Mouse (Mus musculus) kidney, embryonic 16.5 days (tissue): Measurements from ENCODE around the gene Rhox9. TPM values are rescaled to one million over a fixed set of nuclear protein-coding genes. Genes with fewer than 3 reads are reported as not detected.
"Not testable (repeated sequence)": the region's sequence is repeated elsewhere in the genome, so short reads cannot be mapped to it uniquely, and the experiment has no call there.

Experiments
- ATAC-seq: fragments of 200-750 bp; cut with Nextera tagmentation; 2 replicates; pipeline ENCODE4 v1.8.0; 2017; ENCODE audit warnings: moderate TSS enrichment; ENCODE audit not compliant: low FRiP score, low TSS enrichment
- H3K27ac ChIP-seq: fragments of 300-500 bp; sonication (generic); 2 replicates; pipeline ENCODE4 v1.5.1; 2014; ENCODE audit warnings: low read length
- H3K27me3 ChIP-seq: fragments of 300-500 bp; sonication (generic); 2 replicates; pipeline ENCODE4 v1.6.1; 2014; ENCODE audit warnings: low read length, control low read depth, mixed read lengths; ENCODE audit not compliant: insufficient read depth
- H3K36me3 ChIP-seq: fragments of 300-500 bp; sonication (generic); 2 replicates; pipeline ENCODE4 v1.6.1; 2014; ENCODE audit warnings: low read length, control low read depth, mixed read lengths; ENCODE audit not compliant: insufficient read depth
- H3K4me1 ChIP-seq: fragments of 300-500 bp; sonication (generic); 2 replicates; pipeline ENCODE4 v1.6.1; 2014; ENCODE audit warnings: low read length, control low read depth, mixed read lengths; ENCODE audit not compliant: insufficient read depth
- H3K4me2 ChIP-seq: fragments of 300-500 bp; sonication (generic); replicated peaks from 2 replicates; pipeline ENCODE4 v1.6.1; 2014; ENCODE audit warnings: low read depth, low read length
- H3K4me3 ChIP-seq: fragments of 300-500 bp; sonication (generic); 2 replicates; pipeline ENCODE4 v1.5.1; 2014; ENCODE audit warnings: mild to moderate bottlenecking, low read length
- H3K9ac ChIP-seq: fragments of 300-500 bp; sonication (generic); replicated peaks from 2 replicates; pipeline ENCODE4 v1.6.1; 2014; ENCODE audit warnings: low read length
- H3K9me3 ChIP-seq: fragments of 300-500 bp; sonication (generic); 2 replicates; pipeline ENCODE4 v1.6.1; 2016; ENCODE audit warnings: low read length, control low read depth
- WGBS: fragments of 180-500 bp; shearing (Covaris S2); extraction: QIAGEN DNeasy Blood & Tissue Kit; methylation state at CpG from one replicate; pipeline ENCODE4 v1.1.7; 2014; 5-methylcytosine and 5-hydroxymethylcytosine counted together
- polyA plus RNA-seq: library from polyadenylated mRNA; unstranded; fragments of >200 nt; fragmentation: Nextera tagmentation; extraction: Ambion mirVana; gene quantifications from 2 replicates; pipeline ENCODE4 v1.2.1, GENCODE M21; 2015

Rhox9 gene
- polyA plus RNA-seq = not detected in 2 replicates

DNA sequence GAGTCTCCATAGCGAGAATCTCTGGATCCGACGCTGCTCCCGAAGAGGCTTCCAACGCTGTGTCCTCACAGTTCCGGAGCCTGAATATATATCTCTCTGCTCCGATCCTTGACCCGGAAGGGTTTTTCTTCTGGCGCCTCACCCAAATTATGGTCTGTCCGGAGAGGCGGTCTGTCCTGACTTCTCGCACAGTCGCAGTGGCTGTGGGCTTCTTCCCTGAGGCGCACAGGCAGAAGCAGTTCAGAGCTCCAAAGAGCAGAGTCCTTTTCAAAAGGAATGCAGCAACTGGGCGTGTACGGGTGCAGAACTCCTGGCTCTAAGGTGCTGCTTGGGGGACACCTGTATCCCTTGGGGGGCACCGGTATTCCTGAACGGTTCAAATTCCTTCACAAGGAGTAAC is at the start of gene Rhox9:
Rhox9 (minus strand) TSS at position 101 of the 400 bp plus-strand sequence.
- not testable (repeated sequence) for H3K4me3 ChIP-seq, ATAC-seq, H3K9ac ChIP-seq, H3K9me3 ChIP-seq, H3K36me3 ChIP-seq, H3K4me2 ChIP-seq, H3K27ac ChIP-seq, H3K4me1 ChIP-seq, H3K27me3 ChIP-seq
- 96% methylated on average over 9 of the region's 18 CpGs for WGBS

DNA sequence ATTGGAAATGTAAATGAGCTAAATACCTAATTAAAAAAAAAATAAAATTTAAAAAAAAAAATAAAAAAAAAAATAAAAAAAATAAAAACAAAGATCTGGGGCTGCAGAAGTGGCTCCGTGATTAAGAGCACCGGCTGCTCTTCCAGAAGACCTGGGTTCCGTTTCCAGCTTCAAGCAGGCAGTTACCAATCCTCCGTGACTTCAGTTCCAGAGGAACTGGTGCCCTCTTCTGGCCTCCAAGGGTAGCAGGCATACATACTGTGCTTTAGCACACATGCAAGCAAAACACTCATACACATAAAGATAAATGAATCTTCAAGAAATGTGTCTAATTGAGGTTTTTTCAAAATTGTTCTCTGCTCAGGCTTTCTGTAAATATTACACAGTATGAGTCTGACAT is 14.7 kb upstream of the Rhox9 start:
- H3K27me3 ChIP-seq = no peaks in the 10 kb centered on the region
- 68% methylated on average over 4 of the region's 4 CpGs for WGBS
- no peaks in the 10 kb centered on the region for H3K36me3 ChIP-seq

DNA sequence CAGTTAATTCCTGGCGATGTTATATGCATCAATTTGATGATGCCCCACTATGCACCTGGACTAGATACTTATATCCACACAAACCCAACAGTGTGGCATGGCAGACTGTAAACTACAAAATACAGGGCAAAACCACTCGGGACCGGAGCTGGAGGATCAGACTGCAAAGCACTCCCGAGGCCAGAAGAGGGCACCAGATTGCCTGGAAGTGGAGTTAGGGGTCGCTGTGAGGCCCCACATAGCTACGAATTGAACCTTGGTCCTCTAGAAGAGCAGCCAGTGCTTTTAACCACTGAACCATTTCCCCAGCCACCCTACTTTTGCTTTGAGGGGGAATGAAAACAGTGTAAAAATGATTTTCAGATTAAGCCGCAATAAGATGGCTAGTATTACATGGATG is 7.0 kb upstream of the Rhox9 start:
- H3K27ac ChIP-seq = no peak overlapping the region
- ATAC-seq = no peak
- no peak overlapping the region for H3K4me2 ChIP-seq
- H3K9me3 ChIP-seq = no peaks in the 10 kb centered on the region
- WGBS = 54% methylated on average over 7 of the region's 7 CpGs
- no peaks in the 10 kb centered on the region for H3K27me3 ChIP-seq
- no peak overlapping the region for H3K4me3 ChIP-seq
- H3K9ac ChIP-seq = no peak overlapping the region
- H3K4me1 ChIP-seq = no peaks in the 10 kb centered on the region
- H3K36me3 ChIP-seq = no peaks in the 10 kb centered on the region

More for the DNA sequence above, 14.7 kb upstream of the Rhox9 start:
- Histone ChIP-seq H3K9ac (no peak overlapping the region), H3K4me3 (no peak overlapping the region), H3K4me1 (no peaks in the 10 kb centered on the region), H3K27ac (no peak overlapping the region), H3K9me3 (no peaks in the 10 kb centered on the region), H3K4me2 (no peak overlapping the region)
- no peak for ATAC-seq

GRCm38 (mm10) chrX:37903727-37904126 is 2.2 kb upstream of the Rhox9 start:
- Histone ChIP-seq H3K4me2 (no peak overlapping the region), H3K4me3 (no peak overlapping the region), H3K27ac (no peak overlapping the region), H3K9ac (no peak overlapping the region), H3K27me3 (no peaks in the 10 kb centered on the region), H3K4me1 (no peaks in the 10 kb centered on the region), H3K9me3 (no peaks in the 10 kb centered on the region), H3K36me3 (no peaks in the 10 kb centered on the region)
- WGBS = 72% methylated on average over 5 of the region's 5 CpGs
- no peak for ATAC-seq

GRCm38 (mm10) chrX:37897132-37897531 is 4.4 kb downstream of the Rhox9 start, which contains the start of gene Rhox7b:
Rhox7b (minus strand) TSS chrX:37897232.
- H3K27ac ChIP-seq, H3K9me3 ChIP-seq, ATAC-seq, H3K4me2 ChIP-seq, H3K4me1 ChIP-seq, H3K9ac ChIP-seq, H3K36me3 ChIP-seq, H3K27me3 ChIP-seq, H3K4me3 ChIP-seq: not testable (repeated sequence)
- WGBS = 81% methylated on average over 9 of the region's 9 CpGs

- no peak within 1 kb of the TSS for H3K4me2 ChIP-seq
- H3K9ac ChIP-seq = no peak within 1 kb of the TSS
- H3K36me3 ChIP-seq = no peaks in the 10 kb centered on the region
Measured at GRCm38 (mm10) chrX:37878844-37879243, 22.7 kb downstream of the Rhox9 start, which contains the start of gene Rhox8. Rhox8 (minus strand) TSS chrX:37878944.

GRCm38 (mm10) chrX:37871641-37872040 is 29.9 kb downstream of the Rhox9 start:
- Histone ChIP-seq H3K9me3 (no peaks in the 10 kb centered on the region), H3K9ac (no peak overlapping the region), H3K36me3 (no peaks in the 10 kb centered on the region), H3K4me2 (no peak overlapping the region), H3K27ac (no peak overlapping the region), H3K4me1 (no peaks in the 10 kb centered on the region), H3K27me3 (no peaks in the 10 kb centered on the region), H3K4me3 (no peak overlapping the region)
- WGBS = 100% methylated on average over 2 of the region's 2 CpGs
- ATAC-seq = no peak

More at GRCm38 (mm10) chrX:37878844-37879243, 22.7 kb downstream of the Rhox9 start, which contains the start of gene Rhox8:
- no peaks in the 10 kb centered on the region for H3K9me3 ChIP-seq
- H3K4me1 ChIP-seq = no peaks in the 10 kb centered on the region
- H3K27me3 ChIP-seq = no peaks in the 10 kb centered on the region
- 71% methylated on average over 4 of the region's 4 CpGs for WGBS
- H3K27ac ChIP-seq = no peak within 1 kb of the TSS
- ATAC-seq = no peak
- no peak within 1 kb of the TSS for H3K4me3 ChIP-seq

Other genes with a start within 250 kb of the Rhox9 start
- gene Rhox3h, start 233.0 kb downstream of the Rhox9 start, polyA plus RNA-seq = not detected in 2 replicates
- not detected in 2 replicates for gene Rhox2h, start 228.5 kb downstream of the Rhox9 start, polyA plus RNA-seq
- 0.90 and 1.6 TPM in 2 replicates for gene Rhox5, start 96.9 kb downstream of the Rhox9 start, polyA plus RNA-seq
- not detected in 2 replicates for gene Rhox6, start 74.9 kb downstream of the Rhox9 start, polyA plus RNA-seq
- gene Rhox7a, start 70.1 kb downstream of the Rhox9 start, polyA plus RNA-seq = not detected in 2 replicates
- not detected in 2 replicates for gene Rhox8, start 22.8 kb downstream of the Rhox9 start, polyA plus RNA-seq
- gene Rhox7b, start 4.5 kb downstream of the Rhox9 start, polyA plus RNA-seq = not detected in 2 replicates
- not detected in 2 replicates for gene Btg1-ps1, start 117.0 kb upstream of the Rhox9 start, polyA plus RNA-seq
- gene Btg1-ps2, start 141.3 kb upstream of the Rhox9 start, polyA plus RNA-seq = not detected in 2 replicates
- not detected in 2 replicates for gene Rhox10, start 164.7 kb upstream of the Rhox9 start, polyA plus RNA-seq
- gene Rhox11, start 183.4 kb upstream of the Rhox9 start, polyA plus RNA-seq = not detected in 2 replicates
- gene Rhox12, start 209.1 kb upstream of the Rhox9 start, polyA plus RNA-seq = not detected in 2 replicates
- gene Rhox13, start 219.4 kb upstream of the Rhox9 start, polyA plus RNA-seq = not detected in 2 replicates